ENCODE assay signal across 21 mouse cellular contexts in the genomic region with DNA sequence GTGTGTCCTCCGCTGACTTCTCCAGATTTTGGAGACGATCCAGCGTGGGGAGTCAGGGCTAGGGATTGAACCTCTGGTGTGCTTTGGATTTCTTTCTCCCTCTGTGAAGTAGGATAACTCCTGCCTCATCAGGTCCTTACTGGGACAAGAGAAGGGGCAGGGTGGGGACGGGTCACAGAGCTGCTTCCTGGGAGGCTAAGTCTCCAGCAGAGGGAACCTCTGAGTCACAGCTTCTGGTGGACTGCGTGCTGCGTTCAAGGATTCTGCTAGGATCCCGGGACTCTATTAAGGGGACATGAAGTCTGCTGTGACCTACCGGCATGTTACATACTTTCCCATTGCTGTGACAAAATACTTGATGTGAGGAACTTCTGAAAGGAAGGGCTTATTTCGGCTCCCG. TPM values are rescaled to one million over a fixed set of nuclear protein-coding genes. Genes with fewer than 3 reads are reported as not detected.
A peak's percentile ranks its signal among the peaks of the same experiment; 100 is the strongest.
DNase-seq lines count a peak whose midpoint lies in the region; ATAC-seq and TF ChIP-seq lines count a peak whose summit lies in the region.
"Had no signal": no experiment of that assay in that cellular context is flagged by ENCODE, and none has a peak within 500 bp of the region (broad histone marks: within the 10 kb centered on the region; RNA-seq: fewer than 3 reads in every experiment).

No protein-coding gene starts in this region.

- no peak for DNase-seq in heart, embryonic 10.5 days (ENCODE audit: low spot score)
- DNase-seq in heart, adult 18-20 months = no peak
- DNase-seq in liver, embryonic 14.5 days (ENCODE audit: low read depth in 3 of 3, low spot score in 3 of 3) = no peak
- DNase-seq in liver = no peak
- no peak for DNase-seq in embryonic facial prominence, embryonic 10.5 days (ENCODE audit: low spot score)
- no peak for DNase-seq in Muller cell, postnatal 12 days (ENCODE audit: inconsistent ontology term)
- DNase-seq in right cerebral cortex, postnatal 14 days = no peak
- DNase-seq: cerebellum, postnatal 25 days; kidney, postnatal 36 days; spleen, adult 18-20 months; thymus, postnatal 36 days had no signal

- no peak for ATAC-seq in liver, embryonic 14.5 days (ENCODE audit: insufficient read depth)
- ATAC-seq: intestine, embryonic 15.5 days; midbrain, embryonic 15.5 days had no signal

- H3K4me1 ChIP-seq in heart, embryonic 10.5 days = peaks cover 76% of the 10 kb centered on the region
- peaks cover 0 to 2% of the 10 kb centered on the region in 2 experiments; a peak in 1 of 4 replicates for H3K4me1 ChIP-seq in liver, embryonic 14.5 days (replicated peaks; ENCODE audit: control insufficient read depth in 2 of 2, insufficient read depth in 2 of 2, low read length in 1 of 2)
- H3K4me1 ChIP-seq in ES-Bruce4 (ENCODE audit: control insufficient read depth, insufficient read depth, low read length) = no peaks in the 10 kb centered on the region
- peaks cover 76% of the 10 kb centered on the region for H3K4me1 ChIP-seq in embryonic facial prominence, embryonic 10.5 days

- peaks cover 18% of the 10 kb centered on the region for H3K36me3 ChIP-seq in heart, embryonic 10.5 days
- H3K36me3 ChIP-seq in liver, embryonic 14.5 days (replicated peaks; ENCODE audit: control insufficient read depth, insufficient read depth, low read depth) = no peaks in the 10 kb centered on the region
- no peaks in the 10 kb centered on the region for H3K36me3 ChIP-seq in ES-Bruce4 (ENCODE audit: control insufficient read depth, insufficient read depth, low read length, poor library complexity, severe bottlenecking)
- peaks cover 13% of the 10 kb centered on the region for H3K36me3 ChIP-seq in embryonic facial prominence, embryonic 10.5 days (replicated peaks)
- H3K36me3 ChIP-seq: embryonic facial prominence, embryonic 12.5 days; intestine, embryonic 15.5 days; limb, embryonic 12.5 days had no signal

- peak; percentile 35; the same call in 1 of the 2 replicates for TF ChIP-seq CTCF in liver, embryonic 14.5 days (IDR thresholded peaks at IDR 0.05; ENCODE audit: low read depth)
- TF ChIP-seq CTCF in ES-Bruce4 (IDR thresholded peaks at IDR 0.05; ENCODE audit: low read depth, low read length) = peak; percentile 53

- H3K27me3 ChIP-seq in heart, embryonic 10.5 days (ENCODE audit: insufficient read depth, poor library complexity, severe bottlenecking) = no peaks in the 10 kb centered on the region
- H3K27me3 ChIP-seq in liver, embryonic 14.5 days (ENCODE audit: control insufficient read depth, insufficient read depth, low read length) = no peaks in the 10 kb centered on the region
- no peaks in the 10 kb centered on the region for H3K27me3 ChIP-seq in ES-Bruce4 (ENCODE audit: control insufficient read depth, insufficient read depth, low read length, poor library complexity, severe bottlenecking)
- no peaks in the 10 kb centered on the region; the same call in 1 of the 2 replicates for H3K27me3 ChIP-seq in embryonic facial prominence, embryonic 10.5 days (replicated peaks; ENCODE audit: low read depth, poor library complexity, severe bottlenecking)
- H3K27me3 ChIP-seq: intestine, embryonic 15.5 days; limb, embryonic 12.5 days; midbrain, embryonic 15.5 days; neural tube, embryonic 12.5 days had no signal

- TF ChIP-seq POLR2A in ES-Bruce4 (IDR thresholded peaks at IDR 0.05; ENCODE audit: insufficient read depth, low read length) = no peak

- H3K27ac ChIP-seq in heart, embryonic 10.5 days = peak overlapping the region; percentile 19
- no peak overlapping the region for H3K27ac ChIP-seq in liver, embryonic 14.5 days
- no peak overlapping the region for H3K27ac ChIP-seq in ES-Bruce4 (ENCODE audit: insufficient read depth, low read length)
- H3K27ac ChIP-seq in embryonic facial prominence, embryonic 10.5 days (replicated peaks) = peak overlapping the region; percentile 59; the same call in 1 of the 2 replicates
- H3K27ac ChIP-seq: embryonic facial prominence, embryonic 12.5 days; intestine, embryonic 15.5 days; limb, embryonic 12.5 days; macrophage; midbrain, embryonic 15.5 days; neural tube, embryonic 12.5 days had no signal

- no peak for TF ChIP-seq EP300 in liver, embryonic 14.5 days (IDR thresholded peaks at IDR 0.05; ENCODE audit: low read depth)
- TF ChIP-seq EP300 in ES-Bruce4 (IDR thresholded peaks at IDR 0.05; ENCODE audit: insufficient read depth, low read depth, low read length) = no peak

- H3K4me3 ChIP-seq in heart, embryonic 10.5 days = no peak overlapping the region
- no peak overlapping the region for H3K4me3 ChIP-seq in liver, embryonic 14.5 days (ENCODE audit: insufficient read depth in 1 of 2, low read depth in 2 of 2, low read length in 2 of 2)
- no peak overlapping the region for H3K4me3 ChIP-seq in ES-Bruce4 (ENCODE audit: low read depth, low read length)
- H3K4me3 ChIP-seq in embryonic facial prominence, embryonic 10.5 days = no peak overlapping the region
- H3K4me3 ChIP-seq: embryonic facial prominence, embryonic 12.5 days; intestine, embryonic 15.5 days; limb, embryonic 12.5 days; midbrain, embryonic 15.5 days; neural tube, embryonic 12.5 days had no signal

- H3K9ac ChIP-seq in liver, embryonic 14.5 days (replicated peaks) = no peak overlapping the region
- no peak overlapping the region for H3K9ac ChIP-seq in ES-Bruce4 (ENCODE audit: low read depth, poor library complexity, severe bottlenecking)
- H3K9ac ChIP-seq: embryonic facial prominence, embryonic 12.5 days; intestine, embryonic 15.5 days; limb, embryonic 12.5 days; midbrain, embryonic 15.5 days; neural tube, embryonic 12.5 days had no signal

- WGBS in heart, embryonic 10.5 days = 69% methylated on average over 10 of the region's 10 CpGs
- 62% methylated on average over 10 of the region's 10 CpGs for WGBS in liver, embryonic 14.5 days (ENCODE audit: insufficient replicate concordance)
- 71% methylated on average over 10 of the region's 10 CpGs for WGBS in embryonic facial prominence, embryonic 10.5 days

- no peaks in the 10 kb centered on the region for H3K9me3 ChIP-seq in heart, embryonic 10.5 days
- H3K9me3 ChIP-seq in liver, embryonic 14.5 days (ENCODE audit: control insufficient read depth, low read length) = no peaks in the 10 kb centered on the region
- H3K9me3 ChIP-seq in ES-Bruce4 (replicated peaks; ENCODE audit: control insufficient read depth, insufficient read depth, low read length, poor library complexity, severe bottlenecking) = no peaks in the 10 kb centered on the region
- H3K9me3 ChIP-seq in embryonic facial prominence, embryonic 10.5 days = no peaks in the 10 kb centered on the region
- H3K9me3 ChIP-seq: embryonic facial prominence, embryonic 12.5 days; intestine, embryonic 15.5 days; limb, embryonic 12.5 days; midbrain, embryonic 15.5 days; neural tube, embryonic 12.5 days had no signal

- H3K4me2 ChIP-seq in liver, embryonic 14.5 days (ENCODE audit: low read depth) = no peak overlapping the region
- H3K4me2 ChIP-seq: embryonic facial prominence, embryonic 12.5 days; intestine, embryonic 15.5 days; limb, embryonic 12.5 days; midbrain, embryonic 15.5 days; neural tube, embryonic 12.5 days had no signal

RNA-seq across cellular contexts. Expression of gene Klhl35, which starts 26.9 kb away (rescaled TPM):
- 0.52 and 1.1 TPM in 2 replicates for polyA plus RNA-seq in heart, embryonic 10.5 days (2016; fragmentation: Nextera tagmentation; extraction: Ambion mirVana)
- not detected for total RNA-seq in heart, adult 18-20 months (2021)
- 0.09 and 0.12 TPM in 2 replicates for polyA plus RNA-seq in liver, embryonic 14.5 days (2012; rRNA removed)
- polyA plus RNA-seq in liver, embryonic 14.5 days (2014; fragmentation: Nextera tagmentation; extraction: Ambion mirVana) = 0.09 and 0.38 TPM in 2 replicates
- polyA plus RNA-seq in ES-Bruce4 (2011; ENCODE audit: insufficient read depth, insufficient read length, low read depth, missing spikeins) = not detected in 2 replicates
- polyA plus RNA-seq in embryonic facial prominence, embryonic 10.5 days (2016; fragmentation: Nextera tagmentation; extraction: Ambion mirVana) = 1.4 and 2.3 TPM in 2 replicates
- total RNA-seq: heart, postnatal 25 days had no signal
- polyA plus RNA-seq: C2C12, macrophage had no signal

RNA-seq across cellular contexts. Expression of gene Rps3, which starts 44.7 kb away (rescaled TPM):
- polyA plus RNA-seq in heart, embryonic 10.5 days (2016; fragmentation: Nextera tagmentation; extraction: Ambion mirVana) = 517 and 596 TPM in 2 replicates
- total RNA-seq in heart, adult 18-20 months (2021) = 100 to 1,000 TPM; 359 to 372 TPM
- polyA plus RNA-seq in liver, embryonic 14.5 days (2012; rRNA removed) = 697 and 811 TPM in 2 replicates
- 661 and 668 TPM in 2 replicates for polyA plus RNA-seq in liver, embryonic 14.5 days (2014; fragmentation: Nextera tagmentation; extraction: Ambion mirVana)
- 2,316 and 2,405 TPM in 2 replicates for polyA plus RNA-seq in ES-Bruce4 (2011; ENCODE audit: insufficient read depth, insufficient read length, low read depth, missing spikeins)
- polyA plus RNA-seq in embryonic facial prominence, embryonic 10.5 days (2016; fragmentation: Nextera tagmentation; extraction: Ambion mirVana) = 769 and 805 TPM in 2 replicates

RNA-seq across cellular contexts. Expression of gene Gdpd5, which starts 57.7 kb away (rescaled TPM):
- polyA plus RNA-seq in heart, embryonic 10.5 days (2016; fragmentation: Nextera tagmentation; extraction: Ambion mirVana) = 24.2 and 31.6 TPM in 2 replicates
- total RNA-seq in heart, adult 18-20 months (2021) = 10 to 100 TPM; 21.9 to 27.0 TPM
- polyA plus RNA-seq in liver, embryonic 14.5 days (2012; rRNA removed) = 0.81 and 0.90 TPM in 2 replicates
- polyA plus RNA-seq in liver, embryonic 14.5 days (2014; fragmentation: Nextera tagmentation; extraction: Ambion mirVana) = 0.85 and 0.94 TPM in 2 replicates
- 5.9 and 8.4 TPM in 2 replicates for polyA plus RNA-seq in ES-Bruce4 (2011; ENCODE audit: insufficient read depth, insufficient read length, low read depth, missing spikeins)
- 21.4 TPM in 2 replicates for polyA plus RNA-seq in embryonic facial prominence, embryonic 10.5 days (2016; fragmentation: Nextera tagmentation; extraction: Ambion mirVana)
- total RNA-seq: granulocyte monocyte progenitor cell, adult 5-6 weeks had no signal

Comparison
In these comparisons a context has a peak if more than half of its experiments do, and no peak if none do; other contexts are left out.
1. H3K27ac ChIP-seq: peak in heart, embryonic 10.5 days (single experiment) and embryonic facial prominence, embryonic 10.5 days (single experiment); none in liver, embryonic 14.5 days (single experiment) and ES-Bruce4 (single experiment).